Mouse (Mus musculus) adrenal gland, postnatal 25 days (tissue): ENCODE data around the gene Pex26. TPM values are rescaled to one million over a fixed set of nuclear protein-coding genes. Genes with fewer than 3 reads are reported as not detected.

Experiments
- DNase-seq: peaks from one replicate; pipeline ENCODE4 v3.0.0; 2021; ENCODE audit warnings: mixed read lengths
- total RNA-seq: library from RNA; stranded (reverse); gene quantifications from 2 replicates; pipeline ENCODE4 v1.2.3, GENCODE M21; 2021

The Pex26 gene
- total RNA-seq, 1 experiment from 2014 or later = 17.2 TPM

GRCm38 (mm10) chr6:121209584-121209983 lies 26.1 kb downstream of the Pex26 start:
- no peak for DNase-seq

GRCm38 (mm10) chr6:121210149-121210925 lies 26.9 kb downstream of the Pex26 start, which contains the start of gene Tuba8:
Gene Tuba8 (plus strand): TSS chr6:121210696.
- peak; percentile 69 for DNase-seq

GRCm38 (mm10) chr6:121210926-121211289 lies 27.4 kb downstream of the Pex26 start:
- no peak for DNase-seq

- peak; percentile 37 for DNase-seq
Observed at GRCm38 (mm10) chr6:121211743-121212142, 28.3 kb downstream of the Pex26 start.

- no peak for DNase-seq
Observed at GRCm38 (mm10) chr6:121212988-121213387, 29.5 kb downstream of the Pex26 start.

- no peak for DNase-seq
Observed at GRCm38 (mm10) chr6:121214221-121214620, 30.8 kb downstream of the Pex26 start.

GRCm38 (mm10) chr6:121214667-121215330 lies 31.3 kb downstream of the Pex26 start:
- no peak for DNase-seq

- no peak for DNase-seq
Observed at GRCm38 (mm10) chr6:121215336-121215735, 31.9 kb downstream of the Pex26 start.

GRCm38 (mm10) chr6:121215896-121216295 lies 32.4 kb downstream of the Pex26 start:
- DNase-seq = no peak

- no peak for DNase-seq
Observed at GRCm38 (mm10) chr6:121216589-121217255, 33.3 kb downstream of the Pex26 start.

GRCm38 (mm10) chr6:121218002-121218401 lies 34.5 kb downstream of the Pex26 start:
- DNase-seq = no peak

- DNase-seq = no peak
Observed at GRCm38 (mm10) chr6:121219406-121219805, 35.9 kb downstream of the Pex26 start.

GRCm38 (mm10) chr6:121220181-121220580 lies 36.7 kb downstream of the Pex26 start:
- no peak for DNase-seq

GRCm38 (mm10) chr6:121221876-121222597 lies 38.6 kb downstream of the Pex26 start:
- no peak for DNase-seq

- no peak for DNase-seq
Observed at GRCm38 (mm10) chr6:121223001-121223400, 39.5 kb downstream of the Pex26 start.

GRCm38 (mm10) chr6:121224067-121224466 lies 40.6 kb downstream of the Pex26 start:
- no peak for DNase-seq

- no peak for DNase-seq
Observed at GRCm38 (mm10) chr6:121224993-121225392, 41.5 kb downstream of the Pex26 start.

GRCm38 (mm10) chr6:121226043-121226442 lies 42.6 kb downstream of the Pex26 start:
- DNase-seq = no peak

GRCm38 (mm10) chr6:121226744-121227143 lies 43.3 kb downstream of the Pex26 start:
- DNase-seq = no peak

- no peak for DNase-seq
Observed at GRCm38 (mm10) chr6:121228421-121228820, 45.0 kb downstream of the Pex26 start.

GRCm38 (mm10) chr6:121232652-121233051 lies 49.2 kb downstream of the Pex26 start:
- no peak for DNase-seq

- DNase-seq = no peak
Observed at GRCm38 (mm10) chr6:121236386-121236785, 52.9 kb downstream of the Pex26 start.
